Mouse (Mus musculus) small intestine, adult 10 weeks (tissue): ENCODE results near the gene Cend1. TPM values are rescaled to one million over a fixed set of nuclear protein-coding genes. Genes with fewer than 3 reads are reported as not detected.

Experiments used
- polyA plus RNA-seq: library from polyadenylated mRNA; stranded (reverse); fragments of 350-450 nt; fragmentation: Illumina TruSeq; extraction: RNeasy Lipid Tissue Mini Kit (QIAGEN cat#74804); gene quantifications from one replicate; pipeline ENCODE4 v1.2.3, GENCODE M21; 2014; ENCODE audit warnings: low replicate concordance

Gene Cend1
- not detected for polyA plus RNA-seq

GRCm38 (mm10) chr7:141429310-141429709, at the start of gene Cend1:
Gene Cend1, minus strand, starts transcription at chr7:141429491.

GRCm38 (mm10) chr7:141475011-141475804, 45.9 kb upstream of the Cend1 start, which contains the start of the genes Polr2l and Tspan4:
Gene Polr2l, minus strand, starts transcription at chr7:141475132.
Gene Tspan4, plus strand, starts transcription at chr7:141475240.

GRCm38 (mm10) chr7:141467230-141468030, 38.1 kb upstream of the Cend1 start, which contains the start of gene Cd151:
Gene Cd151, plus strand, starts transcription at chr7:141467392.

GRCm38 (mm10) chr7:141460391-141461113, 31.3 kb upstream of the Cend1 start, which contains the start of gene Cracr2b:
Gene Cracr2b, plus strand, starts transcription at chr7:141461094.

GRCm38 (mm10) chr7:141454967-141455551, 25.8 kb upstream of the Cend1 start, which contains the start of gene Pnpla2:
Gene Pnpla2, plus strand, starts transcription at chr7:141455198.

GRCm38 (mm10) chr7:141447110-141447991, 18.1 kb upstream of the Cend1 start, which contains the start of gene Rplp2:
Gene Rplp2, plus strand, starts transcription at chr7:141447370.

GRCm38 (mm10) chr7:141443828-141444237, 14.5 kb upstream of the Cend1 start, which contains the start of gene Pidd1:
Gene Pidd1, minus strand, starts transcription at chr7:141444025.

GRCm38 (mm10) chr7:141437178-141438120, 8.2 kb upstream of the Cend1 start, which contains the start of gene Slc25a22:
Gene Slc25a22, minus strand, starts transcription at chr7:141437892.

GRCm38 (mm10) chr7:141413809-141414584, 15.3 kb downstream of the Cend1 start, which contains the start of gene Gatd1:
Gene Gatd1, minus strand, starts transcription at chr7:141414136.

GRCm38 (mm10) chr7:141391625-141392551, 37.4 kb downstream of the Cend1 start, which contains the start of gene Taldo1:
Gene Taldo1, plus strand, starts transcription at chr7:141392199.

Other genes starting within 250 kb of the Cend1 start
- gene Hras, start 235.5 kb downstream of the Cend1 start, polyA plus RNA-seq: 2.0 TPM
- gene Lrrc56, start 235.3 kb downstream of the Cend1 start, polyA plus RNA-seq: 0.56 TPM
- gene Lmntd2, start 215.4 kb downstream of the Cend1 start, polyA plus RNA-seq: 0.59 TPM
- 8.4 TPM for gene Rassf7, start 213.6 kb downstream of the Cend1 start, polyA plus RNA-seq
- gene Phrf1, start 200.7 kb downstream of the Cend1 start, polyA plus RNA-seq: 8.6 TPM
- gene Irf7, start 163.0 kb downstream of the Cend1 start, polyA plus RNA-seq: 97.9 TPM
- gene Cdhr5, start 152.7 kb downstream of the Cend1 start, polyA plus RNA-seq: 150 TPM
- gene Sct, start 150.4 kb downstream of the Cend1 start, polyA plus RNA-seq: 1.2 TPM
- gene Drd4, start 137.5 kb downstream of the Cend1 start, polyA plus RNA-seq: not detected
- 0.85 TPM for gene Deaf1, start 101.8 kb downstream of the Cend1 start, polyA plus RNA-seq
- 16.0 TPM for gene Tmem80, start 101.8 kb downstream of the Cend1 start, polyA plus RNA-seq
- 11.5 TPM for gene Eps8l2, start 90.6 kb downstream of the Cend1 start, polyA plus RNA-seq
- gene Taldo1, start 37.3 kb downstream of the Cend1 start, polyA plus RNA-seq: 17.9 TPM
- 3.3 TPM for gene Gatd1, start 15.4 kb downstream of the Cend1 start, polyA plus RNA-seq
- 3.3 TPM for gene Slc25a22, start 8.4 kb upstream of the Cend1 start, polyA plus RNA-seq
- 0.19 TPM for gene Pidd1, start 14.5 kb upstream of the Cend1 start, polyA plus RNA-seq
- 8.8 TPM for gene Rplp2, start 17.9 kb upstream of the Cend1 start, polyA plus RNA-seq
- gene Pnpla2, start 25.7 kb upstream of the Cend1 start, polyA plus RNA-seq: 2.3 TPM
- gene Cracr2b, start 31.6 kb upstream of the Cend1 start, polyA plus RNA-seq: not detected
- gene Cd151, start 37.9 kb upstream of the Cend1 start, polyA plus RNA-seq: 22.0 TPM
- 0.78 TPM for gene Polr2l, start 45.6 kb upstream of the Cend1 start, polyA plus RNA-seq
- not detected for gene Tspan4, start 45.7 kb upstream of the Cend1 start, polyA plus RNA-seq
- 2.9 TPM for gene Chid1, start 110.4 kb upstream of the Cend1 start, polyA plus RNA-seq
- 96.9 TPM for gene Ap2a2, start 132.7 kb upstream of the Cend1 start, polyA plus RNA-seq
- gene Muc6, start 225.8 kb upstream of the Cend1 start, polyA plus RNA-seq: not detected